Comparison of ENCODE assay signal across 23 mouse cellular contexts in genomic region chr13:108337340-108337739, GRCm38 (mm10). TPM values are rescaled to one million over a fixed set of nuclear protein-coding genes. Genes with fewer than 3 reads are reported as not detected.
DNase-seq lines count a peak whose midpoint lies in the region; ATAC-seq lines count a peak whose summit lies in the region.
"Had no signal": no experiment of that assay in that cellular context is flagged by ENCODE, and none has a peak within 500 bp of the region (broad histone marks: within the 10 kb centered on the region; RNA-seq: fewer than 3 reads in every experiment).

No protein-coding gene starts in this region.

- no peaks in the 10 kb centered on the region for H3K9me3 ChIP-seq in heart, embryonic 11.5 days (replicated peaks; ENCODE audit: control insufficient read depth, low read length)
- H3K9me3 ChIP-seq: embryonic facial prominence, embryonic 13.5 days; embryonic facial prominence, embryonic 15.5 days; forebrain, embryonic 10.5 days; forebrain, embryonic 12.5 days; G1E had no signal

- H3K27ac ChIP-seq in heart, embryonic 11.5 days (ENCODE audit: low read depth, low read length), result no peak overlapping the region
- H3K27ac ChIP-seq: embryonic facial prominence, embryonic 13.5 days; embryonic facial prominence, embryonic 15.5 days; forebrain, embryonic 10.5 days; forebrain, embryonic 12.5 days had no signal

- no peaks in the 10 kb centered on the region for H3K36me3 ChIP-seq in heart, embryonic 11.5 days (ENCODE audit: control insufficient read depth, insufficient read depth, low read length)
- H3K36me3 ChIP-seq: embryonic facial prominence, embryonic 15.5 days had no signal

- ATAC-seq in heart, embryonic 11.5 days (replicated peaks; ENCODE audit: insufficient number of reproducible peaks, low FRiP score, low TSS enrichment), result no peak
- ATAC-seq: forebrain, embryonic 14.5 days; forebrain, embryonic 16.5 days; Patski had no signal

- H3K9ac ChIP-seq in heart, embryonic 11.5 days (ENCODE audit: low read depth, low read length), result no peak overlapping the region
- H3K9ac ChIP-seq: embryonic facial prominence, embryonic 13.5 days; embryonic facial prominence, embryonic 15.5 days; forebrain, embryonic 12.5 days had no signal

- no peak overlapping the region for H3K4me2 ChIP-seq in heart, embryonic 11.5 days
- H3K4me2 ChIP-seq: embryonic facial prominence, embryonic 13.5 days; embryonic facial prominence, embryonic 15.5 days; forebrain, embryonic 12.5 days had no signal

- H3K4me1 ChIP-seq in heart, embryonic 11.5 days (ENCODE audit: control insufficient read depth, insufficient read depth, low read length), result no peaks in the 10 kb centered on the region
- H3K4me1 ChIP-seq: embryonic facial prominence, embryonic 13.5 days; embryonic facial prominence, embryonic 15.5 days; forebrain, embryonic 10.5 days; forebrain, embryonic 12.5 days had no signal

- no peaks in the 10 kb centered on the region for H3K27me3 ChIP-seq in heart, embryonic 11.5 days (ENCODE audit: control insufficient read depth, insufficient read depth, low read length)
- H3K27me3 ChIP-seq: embryonic facial prominence, embryonic 13.5 days; embryonic facial prominence, embryonic 15.5 days; forebrain, embryonic 12.5 days; Patski had no signal

- no peak overlapping the region for H3K4me3 ChIP-seq in heart, embryonic 11.5 days (ENCODE audit: low read depth, low read length)
- H3K4me3 ChIP-seq: embryonic facial prominence, embryonic 13.5 days; embryonic facial prominence, embryonic 15.5 days; erythroblast, embryonic 14.5 days; forebrain, embryonic 10.5 days; forebrain, embryonic 12.5 days had no signal

- DNase-seq in heart, adult 11 months, result peak; percentile 85
- DNase-seq in A20 (ENCODE audit: low read depth, low spot score), result peak; percentile 38
- peak; percentile 17 for DNase-seq in induced T-regulatory cell, adult 2 months (ENCODE audit: low read depth)
- no peak for DNase-seq in layer of hippocampus, adult 18-20 months (ENCODE audit: low spot score in 2 of 2)
- no peak for DNase-seq in spleen, adult 18-20 months
- DNase-seq: adrenal gland, adult 8-10 months; adrenal gland, postnatal 14 days; adrenal gland, postnatal 36 days; cerebellum, adult 11-12 months; cerebellum, adult 2 months; cerebellum, adult 9-10 months; cerebellum, postnatal 10 days; cerebellum, postnatal 25 days had no signal

- WGBS in heart, embryonic 11.5 days (ENCODE audit: insufficient replicate concordance), result 89% methylated on average over 6 of the region's 6 CpGs

RNA-seq across cellular contexts. Expression of gene Depdc1b, which starts 21.2 kb away (rescaled TPM):
- 5.5 and 6.7 TPM in 2 replicates for polyA plus RNA-seq in heart, embryonic 11.5 days (2014; fragmentation: Nextera tagmentation; extraction: Ambion mirVana)
- total RNA-seq in layer of hippocampus, adult 18-20 months (2021), result under 1 TPM; 0.32 to 0.58 TPM

Comparison
In these comparisons a context has a peak if more than half of its experiments do, and no peak if none do; other contexts are left out.
1. DNase-seq: peak in heart, adult 11 months (single experiment), A20 (single experiment) and induced T-regulatory cell, adult 2 months (single experiment); none in layer of hippocampus, adult 18-20 months (0 of 2) and spleen, adult 18-20 months (0 of 2).